Mouse (Mus musculus) lung, embryonic 15.5 days (tissue): ENCODE results near the gene Gzmm. TPM values are rescaled to one million over a fixed set of nuclear protein-coding genes. Genes with fewer than 3 reads are reported as not detected.

ENCODE experiments used
- ATAC-seq: fragments of 200-750 bp; cut with Nextera tagmentation; 2 replicates; pipeline ENCODE4 v1.8.0; 2017; ENCODE audit warnings: moderate number of reproducible peaks, borderline replicate concordance; ENCODE audit not compliant: low FRiP score, low TSS enrichment; ENCODE audit errors: extremely low read depth
- H3K27ac ChIP-seq: fragments of 300-500 bp; sonication (generic); 2 replicates; pipeline ENCODE4 v1.5.1; 2015; ENCODE audit warnings: moderate library complexity, mild to moderate bottlenecking, inconsistent platforms
- H3K27me3 ChIP-seq: fragments of 300-500 bp; sonication (generic); 2 replicates; pipeline ENCODE4 v1.6.1; 2015; ENCODE audit warnings: inconsistent platforms
- H3K36me3 ChIP-seq: fragments of 300-500 bp; sonication (generic); 2 replicates; pipeline ENCODE4 v1.6.1; 2015; ENCODE audit warnings: inconsistent platforms
- H3K4me1 ChIP-seq: fragments of 300-500 bp; sonication (generic); 2 replicates; pipeline ENCODE4 v1.6.1; 2015; ENCODE audit warnings: inconsistent platforms
- H3K4me2 ChIP-seq: fragments of 300-500 bp; sonication (generic); 2 replicates; pipeline ENCODE4 v1.6.1; 2015; ENCODE audit warnings: inconsistent platforms, mild to moderate bottlenecking, moderate library complexity
- H3K4me3 ChIP-seq: fragments of 300-500 bp; sonication (generic); 2 replicates; pipeline ENCODE4 v1.5.1; 2015; ENCODE audit warnings: mild to moderate bottlenecking, inconsistent platforms
- H3K9ac ChIP-seq: fragments of 300-500 bp; sonication (generic); 2 replicates; pipeline ENCODE4 v1.6.1; 2015; ENCODE audit warnings: inconsistent platforms
- H3K9me3 ChIP-seq: fragments of 300-500 bp; sonication (generic); 2 replicates; pipeline ENCODE4 v1.6.1; 2016; ENCODE audit warnings: inconsistent platforms
- WGBS: fragments of 180-500 bp; shearing (Covaris S2); methylation state at CpG from one replicate; pipeline ENCODE4 v1.1.7; 2015; 5-methylcytosine and 5-hydroxymethylcytosine counted together
- polyA plus RNA-seq: library from polyadenylated mRNA; unstranded; fragments of >200 nt; fragmentation: Nextera tagmentation; extraction: Ambion mirVana; gene quantifications from 2 replicates; pipeline ENCODE4 v1.2.1, GENCODE M21; 2015

The Gzmm gene
- polyA plus RNA-seq, 1 experiment from 2014 or later: 0.89 TPM

GRCm38 (mm10) chr10:79738259-79738658 is 49.4 kb downstream of the Gzmm start:
- Histone ChIP-seq H3K9me3 (peaks cover 29% of the 10 kb centered on the region), H3K27me3 (no peaks in the 10 kb centered on the region), H3K36me3 (peaks cover 91% of the 10 kb centered on the region), H3K4me1 (no peaks in the 10 kb centered on the region), H3K4me3 (no peak overlapping the region), H3K27ac (no peak overlapping the region), H3K9ac (no peak overlapping the region), H3K4me2 (no peak overlapping the region)
- ATAC-seq: no peak
- WGBS: 88% methylated on average over 10 of the region's 10 CpGs

GRCm38 (mm10) chr10:79739234-79739633 is 50.4 kb downstream of the Gzmm start:
- H3K9me3 ChIP-seq: peaks cover 29% of the 10 kb centered on the region
- no peak overlapping the region for H3K9ac ChIP-seq
- H3K27ac ChIP-seq: no peak overlapping the region
- no peak overlapping the region for H3K4me2 ChIP-seq
- H3K36me3 ChIP-seq: peaks cover 96% of the 10 kb centered on the region
- H3K27me3 ChIP-seq: no peaks in the 10 kb centered on the region
- no peak overlapping the region for H3K4me3 ChIP-seq
- ATAC-seq: no peak
- H3K4me1 ChIP-seq: no peaks in the 10 kb centered on the region
- WGBS: 97% methylated on average over 28 of the region's 28 CpGs

DNA sequence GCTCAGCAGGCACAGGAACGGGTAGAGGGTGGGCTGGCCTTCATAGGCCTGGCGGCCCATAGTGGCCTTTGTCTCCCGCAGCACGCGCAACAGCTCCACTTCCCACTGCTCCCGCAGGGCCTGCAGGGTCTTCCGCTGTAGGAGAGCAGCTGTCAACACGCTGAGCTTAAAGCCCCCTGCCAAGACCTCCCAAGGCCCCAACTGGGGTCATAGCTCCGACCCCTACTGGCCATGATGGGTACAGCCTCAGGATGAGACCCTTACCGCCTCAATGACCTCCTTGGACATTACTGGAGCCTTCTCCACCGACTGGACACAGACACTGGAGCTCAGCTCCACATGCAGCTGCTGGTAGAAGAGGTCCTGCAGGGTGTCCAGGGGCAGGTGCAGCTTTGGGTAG is 52.0 kb downstream of the Gzmm start:
- 81% methylated on average over 11 of the region's 11 CpGs for WGBS
- no peak for ATAC-seq

GRCm38 (mm10) chr10:79743161-79743560 is 54.3 kb downstream of the Gzmm start:
- WGBS: 89% methylated on average over 11 of the region's 11 CpGs
- Histone ChIP-seq H3K9me3 (peaks cover 22% of the 10 kb centered on the region), H3K27me3 (no peaks in the 10 kb centered on the region), H3K4me2 (no peak overlapping the region), H3K9ac (no peak overlapping the region), H3K4me3 (no peak overlapping the region), H3K4me1 (peaks cover 12% of the 10 kb centered on the region), H3K27ac (no peak overlapping the region), H3K36me3 (peaks cover 62% of the 10 kb centered on the region)
- no peak for ATAC-seq

More for the DNA sequence above, 52.0 kb downstream of the Gzmm start:
- H3K27me3 ChIP-seq: no peaks in the 10 kb centered on the region
- H3K27ac ChIP-seq: no peak overlapping the region
- H3K4me1 ChIP-seq: peaks cover 5% of the 10 kb centered on the region
- no peak overlapping the region for H3K4me2 ChIP-seq
- H3K9ac ChIP-seq: no peak overlapping the region
- peaks cover 27% of the 10 kb centered on the region for H3K9me3 ChIP-seq
- peaks cover 85% of the 10 kb centered on the region for H3K36me3 ChIP-seq
- no peak overlapping the region for H3K4me3 ChIP-seq

DNA sequence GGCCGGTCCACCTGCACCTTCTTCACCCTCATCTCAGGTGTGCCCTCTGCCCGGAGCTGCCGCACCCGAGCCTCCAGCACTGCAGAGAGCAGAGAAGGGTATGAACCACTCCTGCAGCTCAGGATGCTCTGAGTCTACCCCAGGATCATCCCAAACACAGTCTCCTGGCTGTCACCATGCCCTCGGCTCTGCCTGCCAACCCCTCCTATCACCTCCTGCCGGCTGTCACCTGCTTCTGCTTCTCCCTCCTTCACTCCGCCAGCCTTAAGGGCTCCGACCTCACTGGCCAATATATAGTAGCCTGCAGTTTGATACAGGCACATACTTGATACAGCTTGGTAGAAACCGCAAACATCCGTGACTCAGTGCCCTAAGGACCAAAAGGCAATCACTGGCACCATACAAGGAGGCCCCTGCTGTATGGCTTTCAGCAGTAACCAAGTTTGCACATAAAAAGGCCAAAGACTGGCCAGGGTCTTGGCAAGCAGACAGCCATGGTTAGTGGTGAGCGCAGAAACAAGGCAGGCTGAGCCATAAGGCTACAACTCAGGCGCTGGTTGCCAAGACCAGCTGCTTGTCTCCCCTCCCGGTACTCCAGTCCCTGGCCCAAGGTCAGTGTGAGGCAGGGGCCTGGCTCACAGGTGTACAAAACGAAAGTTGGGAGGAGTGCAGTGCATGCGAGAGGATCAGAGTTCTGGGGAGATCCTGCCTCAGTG is 55.0 kb downstream of the Gzmm start:
- Histone ChIP-seq H3K4me1 (peaks cover 12% of the 10 kb centered on the region), H3K9me3 (peaks cover 15% of the 10 kb centered on the region), H3K36me3 (peaks cover 56% of the 10 kb centered on the region), H3K4me2 (no peak overlapping the region), H3K9ac (no peak overlapping the region), H3K27ac (no peak overlapping the region), H3K27me3 (no peaks in the 10 kb centered on the region), H3K4me3 (no peak overlapping the region)
- WGBS: 91% methylated on average over 15 of the region's 15 CpGs
- no peak for ATAC-seq

Other genes with a start within 250 kb of the Gzmm start
- gene Vmn2r83, start 220.3 kb upstream of the Gzmm start, polyA plus RNA-seq: not detected in 2 replicates
- gene Plpp2, start 155.2 kb upstream of the Gzmm start, polyA plus RNA-seq: 33.2 and 34.1 TPM in 2 replicates
- gene Mier2, start 133.8 kb upstream of the Gzmm start, polyA plus RNA-seq: 45.9 and 47.9 TPM in 2 replicates
- not detected in 2 replicates for gene Theg, start 101.7 kb upstream of the Gzmm start, polyA plus RNA-seq
- not detected in 2 replicates for gene C2cd4c, start 75.0 kb upstream of the Gzmm start, polyA plus RNA-seq
- 6.2 and 6.7 TPM in 2 replicates for gene Shc2, start 51.1 kb upstream of the Gzmm start, polyA plus RNA-seq
- not detected in 2 replicates for gene Odf3l2, start 43.3 kb upstream of the Gzmm start, polyA plus RNA-seq
- 0.89 and 1.3 TPM in 2 replicates for gene Madcam1, start 24.5 kb upstream of the Gzmm start, polyA plus RNA-seq
- gene Tpgs1, start 19.7 kb upstream of the Gzmm start, polyA plus RNA-seq: 61.7 and 65.9 TPM in 2 replicates
- gene Cdc34, start 6.8 kb upstream of the Gzmm start, polyA plus RNA-seq: 79.5 and 82.0 TPM in 2 replicates
- 1,102 and 1,152 TPM in 2 replicates for gene Bsg, start 15.5 kb downstream of the Gzmm start, polyA plus RNA-seq
- 0.05 and 0.10 TPM in 2 replicates for gene Hcn2, start 27.6 kb downstream of the Gzmm start, polyA plus RNA-seq
- 41.5 and 49.2 TPM in 2 replicates for gene Polrmt, start 57.6 kb downstream of the Gzmm start, polyA plus RNA-seq
- 0.12 and 0.30 TPM in 2 replicates for gene Fgf22, start 66.1 kb downstream of the Gzmm start, polyA plus RNA-seq
- gene Rnf126, start 77.9 kb downstream of the Gzmm start, polyA plus RNA-seq: 89.7 and 91.3 TPM in 2 replicates
- 19.2 and 20.5 TPM in 2 replicates for gene Fstl3, start 88.3 kb downstream of the Gzmm start, polyA plus RNA-seq
- 0.40 and 1.9 TPM in 2 replicates for gene Prss57, start 101.9 kb downstream of the Gzmm start, polyA plus RNA-seq
- 61.3 and 63.7 TPM in 2 replicates for gene Palm, start 104.6 kb downstream of the Gzmm start, polyA plus RNA-seq
- 7.7 and 10.2 TPM in 2 replicates for gene Misp, start 132.0 kb downstream of the Gzmm start, polyA plus RNA-seq
- 367 and 368 TPM in 2 replicates for gene Ptbp1, start 165.4 kb downstream of the Gzmm start, polyA plus RNA-seq
- 3.7 and 3.8 TPM in 2 replicates for gene Prtn3, start 185.5 kb downstream of the Gzmm start, polyA plus RNA-seq
- gene Plppr3, start 185.6 kb downstream of the Gzmm start, polyA plus RNA-seq: 29.1 and 32.4 TPM in 2 replicates
- 0.25 and 0.72 TPM in 2 replicates for gene Elane, start 197.2 kb downstream of the Gzmm start, polyA plus RNA-seq
- gene Cfd, start 201.8 kb downstream of the Gzmm start, polyA plus RNA-seq: not detected in 2 replicates
- 54.7 and 56.1 TPM in 2 replicates for gene Med16, start 219.9 kb downstream of the Gzmm start, polyA plus RNA-seq
- gene Gm26602, start 221.8 kb downstream of the Gzmm start, polyA plus RNA-seq: 1.2 and 1.7 TPM in 2 replicates
- 0.59 and 0.87 TPM in 2 replicates for gene Kiss1r, start 228.0 kb downstream of the Gzmm start, polyA plus RNA-seq
- gene R3hdm4, start 232.2 kb downstream of the Gzmm start, polyA plus RNA-seq: 143 and 152 TPM in 2 replicates
- gene Arid3a, start 238.0 kb downstream of the Gzmm start, polyA plus RNA-seq: 4.8 and 6.0 TPM in 2 replicates